Mouse (Mus musculus) skeletal muscle tissue, postnatal 0 days (tissue): ENCODE data around the gene Dnah10. TPM values are rescaled to one million over a fixed set of nuclear protein-coding genes. Genes with fewer than 3 reads are reported as not detected.

Experiments used
- polyA plus RNA-seq: library from polyadenylated mRNA; unstranded; fragments of >200 nt; fragmentation: Nextera tagmentation; extraction: Ambion mirVana; gene quantifications from 2 replicates; pipeline ENCODE4 v1.2.1, GENCODE M21; 2015

The Dnah10 gene
- 0.01 TPM in 1 of 2 replicates, not detected in the other for polyA plus RNA-seq

GRCm38 (mm10) chr5:124724997-124725396 lies at the start of gene Dnah10:
TSS of gene Dnah10 (plus strand) at chr5:124725085.

GRCm38 (mm10) chr5:124862013-124862866 lies 137.4 kb downstream of the Dnah10 start, which contains the start of the genes Ccdc92 and Zfp664:
TSS of gene Ccdc92 (minus strand) at chr5:124862424.
TSS of gene Zfp664 (plus strand) at chr5:124862691.

Other genes with a start within 250 kb of the Dnah10 start
- 14.4 and 23.1 TPM in 2 replicates for gene Rilpl2, start 246.7 kb upstream of the Dnah10 start, polyA plus RNA-seq
- gene Snrnp35, start 242.0 kb upstream of the Dnah10 start, polyA plus RNA-seq = 13.4 and 15.0 TPM in 2 replicates
- gene Rilpl1, start 193.7 kb upstream of the Dnah10 start, polyA plus RNA-seq = 69.3 and 90.5 TPM in 2 replicates
- 349 and 403 TPM in 2 replicates for gene Tmed2, start 184.4 kb upstream of the Dnah10 start, polyA plus RNA-seq
- gene Ddx55, start 172.2 kb upstream of the Dnah10 start, polyA plus RNA-seq = 4.3 and 5.4 TPM in 2 replicates
- 57.1 and 60.7 TPM in 2 replicates for gene Eif2b1, start 146.0 kb upstream of the Dnah10 start, polyA plus RNA-seq
- 19.6 and 24.5 TPM in 2 replicates for gene Gtf2h3, start 145.9 kb upstream of the Dnah10 start, polyA plus RNA-seq
- gene Atp6v0a2, start 96.5 kb upstream of the Dnah10 start, polyA plus RNA-seq = 17.0 and 19.4 TPM in 2 replicates
- 0.18 and 0.52 TPM in 2 replicates for gene Ccdc92, start 137.3 kb downstream of the Dnah10 start, polyA plus RNA-seq
- 25.1 and 25.4 TPM in 2 replicates for gene Zfp664, start 137.6 kb downstream of the Dnah10 start, polyA plus RNA-seq